Mouse (Mus musculus) thymus, postnatal 10 days (tissue): ENCODE results near the gene Rnf34.

Experiments
- DNase-seq, 2 experiments: peaks; one replicate each; pipeline ENCODE4 v3.0.0; 2021; ENCODE audit warnings: low spot score in 2 of 2

Rnf34 gene

GRCm38 (mm10) chr5:122872626-122873025 is 22.8 kb downstream of the Rnf34 start:
- DNase-seq = no peak

DNA sequence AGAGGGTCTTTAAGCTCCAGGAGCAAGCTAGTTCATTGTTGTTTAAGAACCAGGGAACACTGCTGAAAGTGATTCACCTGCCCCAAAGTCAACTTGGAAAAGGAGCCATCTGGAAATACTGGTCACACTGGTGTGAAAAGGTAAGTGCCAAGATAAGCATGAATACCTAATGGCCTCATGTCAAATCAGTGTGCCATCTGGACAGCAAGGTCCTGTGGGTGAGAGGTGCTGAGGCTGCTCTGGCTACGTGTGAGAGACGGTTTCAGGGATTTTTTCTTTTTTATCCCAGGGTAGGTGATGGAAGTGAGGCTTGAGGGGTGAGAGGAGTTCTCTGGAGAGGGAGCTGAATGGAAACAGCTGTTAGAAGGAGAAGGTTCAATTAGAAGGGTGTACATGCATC is 23.7 kb downstream of the Rnf34 start:
- no peak for DNase-seq

GRCm38 (mm10) chr5:122874359-122874758 is 24.5 kb downstream of the Rnf34 start:
- DNase-seq = no peak

DNA sequence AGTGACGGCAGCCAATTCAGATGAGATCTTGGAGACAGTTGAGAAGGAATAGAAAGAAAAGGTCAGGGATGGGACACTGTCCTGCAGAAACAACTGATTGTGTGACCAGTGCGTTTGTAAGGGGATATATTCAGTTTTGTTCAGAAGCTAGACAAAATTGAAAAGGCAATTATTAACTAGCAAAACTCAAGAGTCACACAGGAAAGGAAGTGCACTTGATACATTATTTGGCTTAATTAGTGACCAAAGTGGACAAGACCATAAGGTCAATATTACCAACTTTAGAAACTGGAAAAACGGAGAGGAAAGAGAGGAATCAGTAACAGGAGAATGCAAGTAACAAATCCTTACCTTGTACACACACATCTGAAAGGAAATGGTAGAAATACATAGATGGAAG is 26.8 kb downstream of the Rnf34 start:
- DNase-seq = no peak

DNA sequence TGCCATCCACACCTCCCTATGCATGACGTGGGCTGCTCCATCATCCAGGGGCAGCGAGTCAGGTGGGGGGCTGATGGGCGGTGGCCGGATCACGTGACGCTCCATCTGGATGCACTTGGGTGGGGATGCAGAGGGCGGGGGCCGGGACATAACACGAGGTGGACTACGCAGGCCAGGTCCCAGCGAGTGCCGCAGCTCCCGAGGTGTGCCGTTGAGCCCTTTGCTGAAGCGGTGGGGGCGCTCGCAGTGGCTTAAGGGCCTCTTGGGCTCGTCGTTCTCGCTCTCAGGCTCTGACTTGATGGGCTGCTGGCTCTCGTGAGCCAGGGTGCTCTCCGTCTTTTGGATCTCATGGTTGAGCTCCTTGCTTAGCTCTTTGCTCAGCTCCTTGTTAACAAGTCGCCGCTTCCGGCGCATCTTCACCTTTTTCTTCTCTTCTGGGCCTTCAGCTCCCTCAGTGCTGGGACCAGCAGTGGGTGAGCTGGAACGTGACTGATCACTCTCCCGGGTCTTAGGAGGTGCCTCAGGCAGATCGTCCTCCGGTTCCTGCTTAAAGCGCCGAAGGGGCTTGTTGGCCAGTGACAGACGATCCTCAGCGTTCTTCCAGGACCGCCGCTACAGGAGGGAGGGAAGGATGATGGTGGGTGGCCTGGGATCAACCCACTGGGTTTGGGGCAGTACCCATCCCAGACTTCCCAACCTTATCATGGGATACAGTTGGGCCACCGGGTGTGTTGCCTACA is 30.6 kb downstream of the Rnf34 start:
- DNase-seq = no peak

- DNase-seq = peak; percentile 23 to 60
These were observed 31.5 kb downstream of the Rnf34 start for GRCm38 (mm10) chr5:122881313-122881712.

DNA sequence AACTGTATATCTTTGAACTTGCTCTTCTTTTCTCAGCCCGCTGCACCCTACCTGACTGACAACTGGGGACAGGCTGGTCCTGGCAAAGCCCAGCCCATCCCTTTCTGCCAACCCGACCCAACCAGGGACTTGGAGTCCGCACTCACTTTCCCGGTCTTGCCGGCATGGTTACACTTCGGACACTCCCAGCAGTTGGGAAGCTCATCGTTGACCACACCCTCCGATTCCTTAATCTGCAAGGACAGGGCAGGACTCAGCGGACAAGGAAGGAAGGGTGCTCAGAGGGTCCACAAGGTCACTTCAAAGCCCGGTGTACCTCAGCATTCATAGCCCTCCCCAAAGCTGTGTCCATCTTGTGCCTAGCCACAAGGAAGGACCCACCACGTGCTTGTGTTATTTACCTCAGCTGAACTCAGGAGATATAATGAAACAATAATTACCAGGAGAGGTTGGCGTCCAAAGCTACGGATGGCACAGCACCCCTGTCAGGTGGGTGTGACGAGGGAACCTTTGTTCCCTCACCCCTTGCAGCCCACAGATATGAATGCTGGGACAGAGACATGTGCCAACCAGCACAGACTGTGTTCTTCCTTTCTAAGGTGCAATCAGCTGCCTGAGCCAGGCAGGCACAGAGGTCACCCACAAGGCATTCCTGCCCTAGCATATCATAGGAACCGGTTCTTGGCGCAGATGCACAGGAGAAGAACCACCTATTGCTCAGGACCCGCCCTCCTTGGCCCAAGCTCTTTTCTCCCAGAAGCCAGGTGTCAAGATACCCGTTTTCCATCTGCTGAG is 32.6 kb downstream of the Rnf34 start:
- no peak for DNase-seq

DNA sequence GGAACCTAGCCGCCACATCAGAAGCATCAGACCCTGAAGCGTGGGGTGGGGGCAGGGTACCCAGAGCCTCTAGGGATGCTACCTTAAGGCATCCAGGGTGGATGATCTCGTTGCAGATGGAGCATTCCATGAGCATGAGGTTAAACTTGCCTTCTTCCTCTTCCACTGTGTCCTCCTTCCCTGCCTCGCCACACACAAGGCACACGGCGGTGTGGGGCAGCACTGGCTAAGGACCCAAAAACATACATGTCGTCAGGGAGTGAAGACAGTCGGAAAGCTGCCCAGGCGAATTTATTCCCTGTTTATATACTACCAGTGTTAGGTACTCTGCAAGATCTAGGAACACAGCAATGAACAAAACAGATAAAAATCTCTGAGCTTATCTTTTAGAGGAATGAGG is 33.4 kb downstream of the Rnf34 start:
- no peak for DNase-seq

DNA sequence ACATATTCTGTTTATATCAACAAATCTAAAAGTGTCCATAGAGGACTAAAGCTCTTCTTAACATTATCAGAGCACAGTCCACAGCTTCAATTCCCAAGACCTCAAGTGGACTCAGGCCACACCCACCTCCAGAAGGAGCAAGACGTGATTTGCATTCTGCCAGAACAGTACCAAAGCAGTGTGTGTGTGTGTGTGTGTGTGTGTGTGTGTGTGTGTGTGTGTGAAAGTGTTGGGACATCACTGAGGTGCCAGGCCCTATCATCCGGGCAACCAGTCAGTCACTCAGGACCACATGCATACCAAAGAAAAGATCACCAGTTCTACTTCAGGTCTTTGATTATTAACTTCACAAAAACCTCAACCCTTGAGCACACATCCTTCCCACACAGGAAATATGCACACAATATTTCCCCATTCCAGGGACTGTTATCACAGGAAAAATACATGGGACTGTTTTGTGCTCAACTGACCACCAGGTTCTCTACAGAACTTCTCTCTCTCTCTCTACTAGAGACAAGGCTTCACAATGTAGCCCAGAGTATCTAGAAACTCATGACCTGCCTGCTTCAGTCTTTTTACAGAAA is 33.9 kb downstream of the Rnf34 start:
- no peak for DNase-seq

DNA sequence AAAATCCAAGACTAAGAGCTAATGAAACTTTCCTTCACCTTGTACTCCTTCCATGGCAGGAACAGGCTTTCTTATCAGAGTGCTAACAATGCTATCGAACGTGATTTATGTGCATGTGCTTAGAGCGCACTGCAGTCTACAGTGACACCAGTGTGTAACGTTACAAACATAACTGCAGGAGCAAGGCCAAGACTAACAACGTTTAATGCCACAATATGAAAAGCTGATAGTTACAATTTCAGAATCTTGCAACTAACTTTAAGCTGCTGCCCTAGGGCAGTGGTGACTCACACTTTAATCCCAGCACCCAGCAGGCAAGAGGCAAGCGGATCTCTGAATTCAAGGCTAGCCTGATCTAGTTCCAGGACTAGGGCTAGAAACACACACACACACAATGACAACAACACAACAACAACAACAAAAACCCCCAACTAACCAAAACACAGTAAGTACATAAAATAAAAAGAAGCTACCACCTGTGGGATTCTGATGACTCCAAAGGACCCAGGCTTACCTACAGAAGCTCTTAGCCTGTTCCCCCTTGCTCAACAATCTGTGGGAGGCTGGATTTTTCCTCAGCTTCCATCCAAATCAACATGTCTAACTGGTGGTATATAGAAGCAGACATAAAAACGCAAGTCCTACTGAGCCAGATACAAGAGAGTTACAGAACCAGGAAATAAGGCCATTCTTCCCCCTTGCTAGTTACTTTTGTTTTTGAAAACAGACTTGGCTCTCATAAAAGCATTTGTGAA is 34.9 kb downstream of the Rnf34 start:
- DNase-seq = no peak

- no peak for DNase-seq
These were observed 37.2 kb downstream of the Rnf34 start for GRCm38 (mm10) chr5:122887033-122887432.

DNA sequence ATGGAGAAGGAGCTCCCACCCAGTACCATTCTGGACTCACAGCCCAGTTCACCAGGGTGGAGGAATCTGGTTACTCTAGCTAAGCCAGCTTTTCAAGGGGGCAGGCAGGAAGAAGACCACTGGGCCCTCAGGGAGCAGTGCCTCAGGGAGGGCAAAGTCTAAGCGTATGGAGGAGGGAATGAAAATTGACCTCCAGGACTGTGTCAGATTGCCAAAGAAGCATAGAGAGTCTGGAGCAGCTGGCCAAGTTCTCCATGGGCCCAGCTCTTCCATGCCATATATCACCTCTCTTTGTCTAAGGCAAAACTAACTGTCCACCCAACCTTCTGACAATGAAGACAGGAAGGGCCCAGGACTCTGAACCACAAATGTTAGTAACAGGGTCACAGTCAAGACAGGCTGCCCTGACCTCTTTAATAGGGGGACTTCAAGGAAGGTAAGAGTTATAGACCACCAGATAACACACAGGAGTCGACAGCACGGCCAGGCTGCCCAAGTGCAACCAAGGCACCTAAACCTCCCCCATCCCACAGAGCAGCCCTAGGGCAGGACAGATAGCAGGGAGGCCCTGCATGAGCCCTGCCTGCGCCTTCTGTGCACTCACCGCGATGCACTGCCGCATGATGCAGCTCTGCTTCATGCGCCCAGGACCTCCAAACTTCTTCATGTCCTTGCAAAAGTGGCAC is 38.2 kb downstream of the Rnf34 start:
- no peak for DNase-seq

DNA sequence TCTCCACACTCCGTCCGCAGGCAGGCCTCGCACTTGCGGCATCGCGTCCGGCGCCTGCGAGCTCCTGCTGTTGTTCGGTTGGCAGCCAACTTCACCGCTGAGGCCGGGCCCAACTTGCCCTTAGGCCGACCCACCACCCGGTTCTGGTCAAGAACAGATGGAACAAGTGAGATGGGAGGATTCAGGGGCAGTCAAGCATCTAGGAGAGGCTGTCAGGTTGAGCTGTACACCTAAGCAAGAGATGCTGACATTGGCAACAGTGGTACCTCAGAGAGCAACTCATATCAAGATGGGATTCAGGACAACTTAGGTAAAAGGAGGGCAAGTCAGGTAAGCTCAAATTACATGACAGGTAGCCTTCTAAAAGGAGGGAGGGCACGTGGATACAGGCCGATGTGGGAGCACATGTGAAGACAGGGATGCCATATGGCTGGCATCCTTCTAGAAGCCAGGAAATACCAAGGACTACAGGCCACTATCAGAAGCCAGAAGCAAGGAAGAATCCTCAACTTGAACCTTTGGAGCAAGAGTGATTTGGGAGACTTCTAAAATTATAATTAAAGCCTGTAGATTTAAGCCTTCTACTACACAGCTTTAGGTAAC is 38.9 kb downstream of the Rnf34 start:
- DNase-seq = no peak

GRCm38 (mm10) chr5:122890396-122890795 is 40.5 kb downstream of the Rnf34 start:
- DNase-seq = no peak

GRCm38 (mm10) chr5:122893270-122893669 is 43.4 kb downstream of the Rnf34 start:
- no peak for DNase-seq

DNA sequence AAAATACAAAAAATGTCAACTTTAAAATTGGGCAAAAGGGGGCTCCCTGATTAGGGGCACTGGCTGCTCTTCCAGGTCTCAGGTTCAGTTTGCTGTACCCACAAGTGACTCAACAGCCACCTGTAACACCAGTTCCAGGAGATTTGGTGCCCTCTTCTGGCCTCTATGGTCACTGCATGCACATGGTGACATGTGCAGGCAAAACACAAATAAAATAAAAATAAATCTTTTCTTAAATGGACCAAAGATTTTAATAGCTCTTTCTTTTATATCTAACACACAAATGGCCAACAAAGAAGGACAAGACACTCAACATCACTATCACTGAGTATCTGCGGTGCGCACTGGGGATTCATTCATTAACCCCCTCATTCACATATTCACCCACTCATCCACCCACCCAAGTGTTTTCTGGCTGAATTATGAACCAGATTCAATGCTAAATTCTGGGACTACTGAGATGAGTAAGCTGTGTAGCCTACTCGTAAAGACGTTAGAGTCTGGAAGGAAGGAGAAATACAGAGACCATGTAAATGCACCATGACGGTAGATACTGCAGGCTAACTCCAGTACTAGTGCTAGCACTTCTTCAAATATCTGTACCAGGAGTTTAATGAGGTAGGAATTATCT is 44.3 kb downstream of the Rnf34 start:
- peak; percentile 64 to 78 for DNase-seq

DNA sequence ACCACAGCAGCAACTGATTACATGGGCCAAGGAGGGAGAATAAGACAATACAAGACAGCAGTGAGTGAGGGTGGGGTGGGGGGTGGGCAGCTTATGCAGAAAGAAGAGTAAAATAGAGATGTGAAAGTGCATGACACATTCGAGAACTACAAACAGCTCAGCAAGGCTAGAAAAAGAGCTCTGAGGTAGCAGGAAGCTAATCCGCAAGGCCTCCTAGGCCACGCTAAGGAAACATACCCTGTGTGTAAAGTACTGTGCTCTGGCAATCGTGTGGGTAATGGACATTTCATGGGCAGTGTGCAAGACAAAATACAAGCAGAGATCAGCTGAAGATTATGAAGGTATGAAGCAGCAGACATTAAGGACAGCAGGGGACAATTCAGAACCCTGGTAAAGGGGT is 45.0 kb downstream of the Rnf34 start:
- no peak for DNase-seq

GRCm38 (mm10) chr5:122898153-122898552 is 48.3 kb downstream of the Rnf34 start:
- no peak for DNase-seq

DNA sequence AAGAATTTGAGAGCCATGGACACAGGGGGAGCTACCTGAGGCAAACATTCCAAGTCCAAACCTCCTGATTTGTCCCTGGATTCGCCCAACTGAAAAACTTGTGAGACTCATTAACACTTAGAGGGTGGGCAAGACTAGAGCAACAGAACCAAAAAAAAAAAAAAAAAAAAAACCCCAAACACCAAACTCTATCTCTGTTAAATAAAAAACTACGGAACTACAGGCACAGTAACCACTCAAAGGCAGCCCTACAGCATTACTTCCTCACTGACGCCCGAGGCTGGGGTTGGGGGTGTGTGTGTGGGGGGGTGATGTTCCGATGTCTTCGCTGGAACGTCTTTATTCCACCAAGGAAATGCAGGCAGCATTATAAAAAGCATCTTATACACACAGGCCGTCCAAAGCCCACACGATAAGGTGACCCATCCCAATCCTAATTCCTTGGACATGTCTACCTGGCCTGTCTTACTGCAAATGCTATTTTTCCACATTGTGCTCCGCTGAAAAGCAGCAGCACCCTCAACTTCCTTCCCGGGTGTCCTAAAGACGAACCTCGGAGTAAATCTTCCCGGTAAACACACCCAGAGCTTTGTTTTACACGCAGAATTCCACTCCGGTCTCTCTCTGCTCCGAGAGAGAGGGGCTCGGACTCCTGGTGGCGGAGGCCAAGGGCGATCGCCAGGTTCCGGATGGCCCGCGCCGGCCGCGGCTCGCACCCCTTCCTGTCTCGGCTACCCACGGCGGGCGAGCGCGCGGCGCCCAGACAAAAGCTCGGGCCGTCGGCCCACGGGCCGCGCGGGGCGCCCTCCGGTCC is 49.3 kb downstream of the Rnf34 start:
- peak in 1 of 2 experiments; percentile 25 for DNase-seq
